Mouse (Mus musculus) forebrain, postnatal 0 days (tissue): ENCODE results near the gene Cyp4f13. TPM values are rescaled to one million over a fixed set of nuclear protein-coding genes. Genes with fewer than 3 reads are reported as not detected.

Source experiments
- ATAC-seq: fragments of 200-750 bp; cut with Nextera tagmentation; 2 replicates; pipeline ENCODE4 v1.8.0; 2017; ENCODE audit warnings: mild to moderate bottlenecking, moderate library complexity
- DNase-seq: peaks from one replicate; pipeline ENCODE4 v3.0.0-alpha.2; 2015
- H3K27ac ChIP-seq: fragments of 300-500 bp; sonication (generic); 2 replicates; pipeline ENCODE4 v1.5.1; 2014; ENCODE audit warnings: low read depth, mild to moderate bottlenecking, antibody characterized with exemption, low read length, moderate library complexity, mixed read lengths
- H3K27me3 ChIP-seq: fragments of 300-500 bp; sonication (generic); 2 replicates; pipeline ENCODE4 v1.6.1; 2014; ENCODE audit warnings: mild to moderate bottlenecking, low read length, mixed read lengths; ENCODE audit not compliant: insufficient read depth
- H3K36me3 ChIP-seq: fragments of 300-500 bp; sonication (generic); 2 replicates; pipeline ENCODE4 v1.6.1; 2014; ENCODE audit warnings: mild to moderate bottlenecking, moderate library complexity; ENCODE audit not compliant: insufficient read depth
- H3K4me1 ChIP-seq: fragments of 300-500 bp; sonication (generic); 2 replicates; pipeline ENCODE4 v1.6.1; 2014; ENCODE audit warnings: antibody characterized with exemption; ENCODE audit not compliant: insufficient read depth
- H3K4me2 ChIP-seq: fragments of 300-500 bp; sonication (generic); 2 replicates; pipeline ENCODE4 v1.6.1; 2014; ENCODE audit warnings: low read depth, mild to moderate bottlenecking, moderate library complexity
- H3K4me3 ChIP-seq: fragments of 300-500 bp; sonication (generic); 2 replicates; pipeline ENCODE4 v1.5.1; 2014; ENCODE audit warnings: low read depth, low read length, mixed read lengths
- H3K9ac ChIP-seq: fragments of 300-500 bp; sonication (generic); 2 replicates; pipeline ENCODE4 v1.6.1; 2014; ENCODE audit warnings: mild to moderate bottlenecking
- H3K9me3 ChIP-seq: fragments of 300-500 bp; sonication (generic); 2 replicates; pipeline ENCODE4 v1.6.1; 2016; ENCODE audit warnings: low read length
- CTCF ChIP-seq: sonication (generic); IDR thresholded peaks from 2 replicates; pipeline ENCODE4 v1.5.1; 2016; ENCODE audit warnings: antibody characterized with exemption, control low read depth, low read depth
- WGBS: fragments of 180-500 bp; shearing (Covaris S2); extraction: QIAGEN DNeasy Blood & Tissue Kit; methylation state at CpG from one replicate; pipeline ENCODE4 v1.1.7; 2014; 5-methylcytosine and 5-hydroxymethylcytosine counted together
- polyA plus RNA-seq: library from polyadenylated mRNA; unstranded; fragments of >200 nt; fragmentation: Nextera tagmentation; extraction: Ambion mirVana; gene quantifications from 2 replicates; pipeline ENCODE4 v1.2.1, GENCODE M21; 2015
- total RNA-seq: library from RNA; depleted of rRNA; stranded (reverse); fragments of >200 nt; gene quantifications from 2 replicates; pipeline ENCODE4 v1.2.3, GENCODE M21; 2014; rRNA removed

Cyp4f13 gene
- total RNA-seq (6.9 and 7.1 TPM in 2 replicates), polyA plus RNA-seq (6.9 and 7.8 TPM in 2 replicates)

- WGBS: 36% methylated on average over 12 of the region's 12 CpGs
- Histone ChIP-seq H3K27me3 (no peaks in the 10 kb centered on the region), H3K4me2 (peak within 1 kb of the TSS; percentile 60), H3K9ac (peak within 1 kb of the TSS; percentile 45), H3K36me3 (no peaks in the 10 kb centered on the region), H3K4me3 (peak within 1 kb of the TSS; percentile 45), H3K4me1 (no peaks in the 10 kb centered on the region), H3K9me3 (no peaks in the 10 kb centered on the region), H3K27ac (peak within 1 kb of the TSS; percentile 62)
- no peak for TF ChIP-seq CTCF
- ATAC-seq (peak; percentile 97), DNase-seq (peak; percentile 91)
These were observed at the start of gene Cyp4f13 for GRCm38 (mm10) chr17:32947215-32947914. Cyp4f13 (minus strand) TSS chr17:32947402.

GRCm38 (mm10) chr17:32992699-32993474, 45.7 kb upstream of the Cyp4f13 start, which contains the start of gene Zfp952:
Zfp952 (plus strand) TSS chr17:32993129.
- DNase-seq: peak; percentile 95
- WGBS: 1% methylated on average over 21 of the region's 21 CpGs

GRCm38 (mm10) chr17:32991965-32992698, 44.9 kb upstream of the Cyp4f13 start:
- Histone ChIP-seq H3K27ac (peak overlapping the region; percentile 90; the same call in 1 of the 2 replicates), H3K4me3 (peak overlapping the region; percentile 75), H3K36me3 (peaks cover 7% of the 10 kb centered on the region), H3K4me1 (peaks cover 6% of the 10 kb centered on the region; the same call in 1 of the 2 replicates), H3K9ac (peak overlapping the region; percentile 83; the same call in 1 of the 2 replicates), H3K4me2 (peak overlapping the region; percentile 84), H3K9me3 (0 out of 2 replicates have a peak, but pooled peaks cover 4% of the 10 kb centered on the region), H3K27me3 (no peaks in the 10 kb centered on the region)
- DNase-seq: no peak
- peak; percentile 25 for TF ChIP-seq CTCF
- 62% methylated on average over 12 of the region's 12 CpGs for WGBS
- ATAC-seq: no peak

More at GRCm38 (mm10) chr17:32992699-32993474, 45.7 kb upstream of the Cyp4f13 start, which contains the start of gene Zfp952:
- peak; percentile 40 for TF ChIP-seq CTCF
- H3K9me3 ChIP-seq: 0 out of 2 replicates have a peak, but pooled peaks cover 4% of the 10 kb centered on the region
- H3K27ac ChIP-seq: peak within 1 kb of the TSS; percentile 90
- peak within 1 kb of the TSS; percentile 75 for H3K4me3 ChIP-seq
- H3K9ac ChIP-seq: peak within 1 kb of the TSS; percentile 83
- H3K27me3 ChIP-seq: no peaks in the 10 kb centered on the region
- H3K4me1 ChIP-seq: peaks cover 6% of the 10 kb centered on the region; the same call in 1 of the 2 replicates
- peak within 1 kb of the TSS; percentile 84 for H3K4me2 ChIP-seq
- peak; percentile 100 for ATAC-seq
- H3K36me3 ChIP-seq: peaks cover 7% of the 10 kb centered on the region

GRCm38 (mm10) chr17:32986301-32986700, 39.1 kb upstream of the Cyp4f13 start:
- H3K27me3 ChIP-seq: no peaks in the 10 kb centered on the region
- no peak overlapping the region for H3K9ac ChIP-seq
- H3K4me1 ChIP-seq: no peaks in the 10 kb centered on the region
- no peaks in the 10 kb centered on the region for H3K36me3 ChIP-seq
- 71% methylated on average over 4 of the region's 4 CpGs for WGBS
- H3K27ac ChIP-seq: no peak overlapping the region
- no peak overlapping the region for H3K4me2 ChIP-seq
- ATAC-seq: no peak
- no peak for TF ChIP-seq CTCF
- no peaks in the 10 kb centered on the region for H3K9me3 ChIP-seq
- DNase-seq: no peak
- H3K4me3 ChIP-seq: no peak overlapping the region

GRCm38 (mm10) chr17:32981361-32981760, 34.2 kb upstream of the Cyp4f13 start:
- Histone ChIP-seq H3K4me3 (no peak overlapping the region), H3K4me2 (no peak overlapping the region), H3K36me3 (peaks cover 28% of the 10 kb centered on the region), H3K27ac (no peak overlapping the region), H3K9me3 (no peaks in the 10 kb centered on the region), H3K27me3 (no peaks in the 10 kb centered on the region), H3K9ac (no peak overlapping the region), H3K4me1 (no peaks in the 10 kb centered on the region)
- no peak for DNase-seq
- TF ChIP-seq CTCF: no peak
- ATAC-seq: no peak
- WGBS: 73% methylated on average over 4 of the region's 4 CpGs

GRCm38 (mm10) chr17:32965623-32966290, 18.6 kb upstream of the Cyp4f13 start, which contains the start of gene Zfp472:
Zfp472 (plus strand) TSS chr17:32965814.
- no peak for TF ChIP-seq CTCF

More at GRCm38 (mm10) chr17:32965623-32966290, 18.6 kb upstream of the Cyp4f13 start, which contains the start of gene Zfp472:
- Histone ChIP-seq H3K4me1 (peaks cover 12% of the 10 kb centered on the region), H3K27me3 (no peaks in the 10 kb centered on the region), H3K4me2 (peak within 1 kb of the TSS; percentile 80), H3K9me3 (no peaks in the 10 kb centered on the region), H3K4me3 (peak within 1 kb of the TSS; percentile 89), H3K36me3 (no peaks in the 10 kb centered on the region), H3K9ac (peak within 1 kb of the TSS; percentile 62), H3K27ac (peak within 1 kb of the TSS; percentile 86)
- under 1% methylated on average over 33 of the region's 33 CpGs for WGBS
- DNase-seq: peak; percentile 95
- peak; percentile 100 for ATAC-seq
